Mouse (Mus musculus) G1E (cell line): ENCODE data around the gene Nemp1.

Experiments
- CTCF ChIP-seq: IDR thresholded peaks from 2 replicates; pipeline ENCODE4 v1.5.1; 2012; ENCODE audit warnings: low read depth, low read length, inconsistent platforms, mixed read lengths
- GATA1 ChIP-seq: IDR thresholded peaks from 2 replicates; pipeline ENCODE4 v1.6.1; 2012; ENCODE audit warnings: borderline replicate concordance, low read length, inconsistent platforms, mixed read lengths
- GATA2 ChIP-seq: IDR thresholded peaks from 2 replicates; pipeline ENCODE4 v1.6.1; 2012; ENCODE audit warnings: low read depth, low read length, inconsistent platforms, borderline replicate concordance
- POLR2AphosphoS5 ChIP-seq: IDR thresholded peaks from 2 replicates; pipeline ENCODE4 v1.6.1; 2012; ENCODE audit warnings: low read depth, low read length, inconsistent platforms; ENCODE audit not compliant: insufficient replicate concordance
- TAL1 ChIP-seq: conservative IDR thresholded peaks from 2 replicates; pipeline ENCODE4 v1.6.1; 2012; ENCODE audit warnings: low read depth, low read length, inconsistent platforms, mixed read lengths

GRCm38 (mm10) chr10:127618173-127618572, 48.5 kb upstream of the Nemp1 start:
- TF ChIP-seq CTCF (no peak), TAL1 (no peak), GATA1 (no peak), GATA2 (no peak), POLR2AphosphoS5 (no peak)
